Mouse (Mus musculus): ENCODE measurements around the gene Gmds.

GRCm38 (mm10) chr13:31825180-31825579 is 513.4 kb downstream of the Gmds start:
- TF ChIP-seq HCFC1 (IDR thresholded peaks at IDR 0.05; ENCODE audit: borderline replicate concordance, insufficient read depth, low read length) (no peak), MAFK (IDR thresholded peaks at IDR 0.05; ENCODE audit: insufficient read depth, low read depth, low read length) (no peak), CHD2 (IDR thresholded peaks at IDR 0.05; ENCODE audit: low read depth, low read length) (no peak)

Measured in ES-E14 (cell line).